Mouse (Mus musculus) 3134 (cell line): Measurements from ENCODE around the gene Rfx1.

Experiments
- DNase-seq: peaks from one replicate; pipeline ENCODE4 v3.0.0-alpha.2; 2011; ENCODE audit warnings: low spot score; ENCODE audit not compliant: insufficient read length; ENCODE audit errors: extremely low read depth

Gene Rfx1

GRCm38 (mm10) chr8:84137848-84138247, 71.2 kb downstream of the Rfx1 start:
- no peak for DNase-seq

- DNase-seq: no peak
Observed at GRCm38 (mm10) chr8:84140838-84141237, 74.2 kb downstream of the Rfx1 start.

GRCm38 (mm10) chr8:84144636-84145245, 78.1 kb downstream of the Rfx1 start:
- no peak for DNase-seq
